Mouse (Mus musculus) megakaryocyte, embryonic 14.5 days (primary cell): ENCODE data around the gene Dkk3.

Source experiments
- FLI1 ChIP-seq: IDR thresholded peaks from 2 replicates; pipeline ENCODE4 v1.6.1; 2012; ENCODE audit warnings: low read length, inconsistent platforms, mixed read lengths
- GATA1 ChIP-seq: IDR thresholded peaks from 3 replicates; pipeline ENCODE4 v1.6.1; 2012; ENCODE audit warnings: mixed read lengths, low read length, inconsistent platforms, borderline replicate concordance

GRCm38 (mm10) chr7:112176627-112177026 lies 17.8 kb upstream of the Dkk3 start:
- TF ChIP-seq GATA1, result no peak
- no peak for TF ChIP-seq FLI1
